Mouse (Mus musculus): Measurements from ENCODE around the gene Gp1ba. TPM values are rescaled to one million over a fixed set of nuclear protein-coding genes. Genes with fewer than 3 reads are reported as not detected.
A peak's percentile ranks its signal among the peaks of the same experiment; 100 is the strongest.

The Gp1ba gene
- total and polyA plus RNA-seq, 3 experiments: 0.25 to 0.84 TPM; not detected in 1

DNA sequence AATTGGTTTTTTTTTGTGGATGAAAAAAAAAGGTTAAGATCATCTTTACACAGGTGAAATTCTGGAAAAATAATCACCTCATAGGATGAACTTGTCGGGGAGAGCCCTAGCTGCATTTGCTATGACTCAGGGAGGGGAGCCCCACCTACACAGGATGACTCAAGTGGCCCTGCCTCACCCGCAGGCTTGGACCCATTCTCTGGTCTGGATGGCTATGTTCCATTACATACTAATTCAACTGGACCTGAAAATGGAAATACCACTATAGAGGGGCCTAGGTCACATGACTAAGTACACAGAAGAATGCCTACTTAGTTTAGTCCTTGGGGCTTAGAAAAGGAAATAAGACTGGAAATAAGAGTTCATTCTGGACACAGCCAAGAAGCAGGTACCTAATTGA is 12.5 kb downstream of the Gp1ba start:
- Histone ChIP-seq H3K27ac (ENCODE audit: insufficient read depth, low read depth) (0 out of 2 replicates have a peak overlapping the region, but pooled peaks have one; percentile 2), H3K27me3 (replicated peaks) (no peaks in the 10 kb centered on the region), H3K4me3 (replicated peaks in 1 of 3; ENCODE audit: low read depth in 2 of 3, low read length in 2 of 3, poor library complexity in 1 of 3) (peak overlapping the region in 1 of 3 experiments; percentile 26), H3K9me3 (replicated peaks; ENCODE audit: low read length) (no peaks in the 10 kb centered on the region), H3K9ac (ENCODE audit: insufficient read depth, low read depth) (peak overlapping the region; percentile 99), H3K36me3 (replicated peaks in 1 of 2; ENCODE audit: control insufficient read depth in 1 of 2, insufficient read depth in 1 of 2, low read length in 1 of 2) (peaks cover 38 to 49% of the 10 kb centered on the region in 2 experiments), H3K4me1 (ENCODE audit: control insufficient read depth in 1 of 2, insufficient read depth in 2 of 2) (peaks cover 18 to 47% of the 10 kb centered on the region in 2 experiments), H3K79me2 (replicated peaks; ENCODE audit: control insufficient read depth, extremely low read depth, insufficient read depth, poor library complexity, severe bottlenecking) (peaks cover 70% of the 10 kb centered on the region), H3K4me2 (ENCODE audit: insufficient read depth, low read depth, poor library complexity, severe bottlenecking) (peak overlapping the region; percentile 87; the same call in 1 of the 2 replicates)
- in situ Hi-C loops (cut with MboI; ENCODE audit: low pct_ligation_motif_present, low pct_unique_long_range_greater_than_20kb, low sequenced_read_pairs): no loop called here
- no peak for TF ChIP-seq GABPA (IDR thresholded peaks at IDR 0.05; ENCODE audit: insufficient replicate concordance, low read depth, low read length)
- TF ChIP-seq ETS1 (conservative IDR thresholded peaks at IDR 0.05; ENCODE audit: low read depth, low read length): peak; percentile 85
- TF ChIP-seq IRF4 (IDR thresholded peaks at IDR 0.05; ENCODE audit: low read depth, low read length): peak; percentile 46; the same call in 1 of the 2 replicates
- TF ChIP-seq ZNF384 (IDR thresholded peaks at IDR 0.05; ENCODE audit: low read depth, low read length): no peak; the same call in 1 of the 2 replicates
- peak; percentile 91 for TF ChIP-seq SIN3A (IDR thresholded peaks at IDR 0.05; ENCODE audit: low read length)
- TF ChIP-seq ZMIZ1 (IDR thresholded peaks at IDR 0.05; ENCODE audit: low read depth, low read length): peak; percentile 69; the same call in 1 of the 2 replicates
- peak; percentile 61; the same call in 1 of the 2 replicates for TF ChIP-seq EP300 (IDR thresholded peaks at IDR 0.05; ENCODE audit: low read length)
- TF ChIP-seq USF2 (conservative IDR thresholded peaks at IDR 0.05; ENCODE audit: low read depth, low read length): no peak; the same call in 1 of the 2 replicates
- TF ChIP-seq MEF2A (IDR thresholded peaks at IDR 0.05; ENCODE audit: borderline replicate concordance, low read depth, low read length): peak; percentile 40; the same call in 1 of the 2 replicates
- no peak for TF ChIP-seq NELFE (IDR thresholded peaks at IDR 0.05; ENCODE audit: low read depth, low read length)
- TF ChIP-seq ELF1 (IDR thresholded peaks at IDR 0.05; ENCODE audit: low read depth, low read length): no peak
- TF ChIP-seq USF1 (IDR thresholded peaks at IDR 0.05; ENCODE audit: low read depth, low read length): peak; percentile 50
- 0 out of 2 replicates have a peak, but pooled peaks have one; percentile 10 for TF ChIP-seq SMC3 (IDR thresholded peaks at IDR 0.05; ENCODE audit: low read depth, low read length)
- no peak for TF ChIP-seq TBP (conservative IDR thresholded peaks at IDR 0.05; ENCODE audit: low read depth, low read length)
- 0 out of 2 replicates have a peak, but pooled peaks have one; percentile 36 for TF ChIP-seq MAX (IDR thresholded peaks at IDR 0.05; ENCODE audit: low read length)
- peak; percentile 77 for TF ChIP-seq BHLHE40 (IDR thresholded peaks at IDR 0.05; ENCODE audit: low read depth, low read length)
- TF ChIP-seq RCOR1 (conservative IDR thresholded peaks at IDR 0.05; ENCODE audit: low read depth, low read length): peak; percentile 72; the same call in 1 of the 2 replicates
- TF ChIP-seq MXI1 (IDR thresholded peaks at IDR 0.05; ENCODE audit: low read depth, low read length): peak; percentile 53; the same call in 1 of the 2 replicates
- 0 out of 2 replicates have a peak, but pooled peaks have one; percentile 26 for TF ChIP-seq TCF12 (IDR thresholded peaks at IDR 0.05; ENCODE audit: low read depth, low read length)
- no peak for TF ChIP-seq KAT2A (IDR thresholded peaks at IDR 0.05; ENCODE audit: insufficient replicate concordance, low read length)
- no peak for TF ChIP-seq NRF1 (IDR thresholded peaks at IDR 0.05; ENCODE audit: low read depth, low read length)
- peak; percentile 93; the same call in 1 of the 2 replicates for TF ChIP-seq CHD1 (IDR thresholded peaks at IDR 0.05; ENCODE audit: low read depth, low read length)
- TF ChIP-seq ZC3H11A (IDR thresholded peaks at IDR 0.05; ENCODE audit: low read depth, low read length): no peak
- TF ChIP-seq CHD2 (IDR thresholded peaks at IDR 0.05; ENCODE audit: low read length): peak; percentile 67; the same call in 1 of the 2 replicates
- dilution Hi-C loops (cut with MboI; ENCODE audit: extremely low pct_ligation_motif_present, extremely low pct_unique_long_range_greater_than_20kb, low sequenced_read_pairs): no loop called here
- peak; percentile 73 for DNase-seq (ENCODE audit: extremely low read depth)

All from CH12.LX (cell line).